Mouse (Mus musculus) heart, postnatal 0 days (tissue): Measurements from ENCODE around the gene Pabpn1l.

Experiments
- CTCF ChIP-seq: IDR thresholded peaks from 2 replicates; pipeline ENCODE4 v1.5.1; 2016; ENCODE audit warnings: antibody characterized with exemption, control low read depth, low read depth
- EP300 ChIP-seq: IDR thresholded peaks from 2 replicates; pipeline ENCODE4 v1.6.1; 2016; ENCODE audit warnings: antibody characterized with exemption, low read depth

DNA sequence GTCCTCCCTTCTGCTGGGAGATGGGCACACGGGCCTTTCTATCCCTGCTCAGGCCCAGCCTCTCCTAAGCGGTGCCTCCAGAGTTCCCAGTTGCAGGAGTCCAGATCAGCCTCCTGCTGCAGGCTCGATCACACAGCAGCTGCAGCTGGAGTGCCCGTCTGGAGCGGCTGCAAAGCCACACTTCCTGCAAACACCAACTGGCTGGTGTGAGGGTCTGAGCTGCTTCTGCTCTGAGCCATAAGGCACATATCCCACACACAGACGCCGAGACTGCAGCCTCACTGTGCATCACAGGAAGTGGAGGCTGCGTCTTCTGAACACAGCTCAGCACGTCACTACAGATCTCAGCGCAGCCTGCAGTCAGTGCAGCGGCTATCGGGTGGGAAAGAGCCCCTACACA, 44.3 kb upstream of the Pabpn1l start:
- TF ChIP-seq CTCF (no peak; the same call in 1 of the 2 replicates), EP300 (no peak)
